Mouse (Mus musculus): ENCODE measurements around the gene Rab40b. TPM values are rescaled to one million over a fixed set of nuclear protein-coding genes. Genes with fewer than 3 reads are reported as not detected.
"Not testable (repeated sequence)": the region's sequence is repeated elsewhere in the genome, so short reads cannot be mapped to it uniquely, and the experiment has no call there.

Rab40b gene
- polyA plus RNA-seq, 1 experiment: 2.6 TPM

- H3K4me1 ChIP-seq (ENCODE audit: control insufficient read depth, insufficient read depth, low read length): 0 out of 2 replicates have a peak, but pooled peaks cover 3% of the 10 kb centered on the region
- TF ChIP-seq POLR2A (IDR thresholded peaks at IDR 0.05; ENCODE audit: low read depth, low read length) (no peak), CTCF (IDR thresholded peaks at IDR 0.05; ENCODE audit: borderline replicate concordance, insufficient read depth, low read length) (no peak)
- no peak overlapping the region for H3K4me3 ChIP-seq (ENCODE audit: insufficient read depth, low read length)
- no peak overlapping the region for H3K27ac ChIP-seq (ENCODE audit: insufficient read depth, low read length)
Observed at GRCm38 (mm10) chr11:121370337-121370994, 17.6 kb downstream of the Rab40b start.

- H3K4me3 ChIP-seq (ENCODE audit: insufficient read depth, low read length): no peak overlapping the region
- TF ChIP-seq POLR2A (IDR thresholded peaks at IDR 0.05; ENCODE audit: low read depth, low read length) (no peak), CTCF (IDR thresholded peaks at IDR 0.05; ENCODE audit: borderline replicate concordance, insufficient read depth, low read length) (no peak)
- 0 out of 2 replicates have a peak, but pooled peaks cover 3% of the 10 kb centered on the region for H3K4me1 ChIP-seq (ENCODE audit: control insufficient read depth, insufficient read depth, low read length)
- H3K27ac ChIP-seq (ENCODE audit: insufficient read depth, low read length): no peak overlapping the region
Observed at GRCm38 (mm10) chr11:121369622-121370021, 18.4 kb downstream of the Rab40b start.

- Histone ChIP-seq H3K27ac (ENCODE audit: insufficient read depth, low read length) (no peak overlapping the region), H3K4me1 (ENCODE audit: control insufficient read depth, insufficient read depth, low read length) (0 out of 2 replicates have a peak, but pooled peaks cover 3% of the 10 kb centered on the region), H3K4me3 (ENCODE audit: insufficient read depth, low read length) (no peak overlapping the region)
- TF ChIP-seq CTCF (IDR thresholded peaks at IDR 0.05; ENCODE audit: borderline replicate concordance, insufficient read depth, low read length) (no peak), POLR2A (IDR thresholded peaks at IDR 0.05; ENCODE audit: low read depth, low read length) (no peak)
Observed at GRCm38 (mm10) chr11:121368731-121369130, 19.3 kb downstream of the Rab40b start.

- peak overlapping the region; percentile 23; the same call in 1 of the 2 replicates for H3K27ac ChIP-seq (ENCODE audit: insufficient read depth, low read length)
- H3K4me3 ChIP-seq (ENCODE audit: insufficient read depth, low read length): no peak overlapping the region
- H3K4me1 ChIP-seq (ENCODE audit: control insufficient read depth, insufficient read depth, low read length): no peaks in the 10 kb centered on the region
- TF ChIP-seq CTCF (IDR thresholded peaks at IDR 0.05; ENCODE audit: borderline replicate concordance, insufficient read depth, low read length) (no peak), POLR2A (IDR thresholded peaks at IDR 0.05; ENCODE audit: low read depth, low read length) (no peak)
Observed at GRCm38 (mm10) chr11:121367170-121367707, 20.8 kb downstream of the Rab40b start.

GRCm38 (mm10) chr11:121362212-121362611, 25.8 kb downstream of the Rab40b start:
- Histone ChIP-seq H3K27ac (ENCODE audit: insufficient read depth, low read length) (no peak overlapping the region), H3K4me1 (ENCODE audit: control insufficient read depth, insufficient read depth, low read length) (no peaks in the 10 kb centered on the region), H3K4me3 (ENCODE audit: insufficient read depth, low read length) (no peak overlapping the region)
- TF ChIP-seq POLR2A (IDR thresholded peaks at IDR 0.05; ENCODE audit: low read depth, low read length) (no peak), CTCF (IDR thresholded peaks at IDR 0.05; ENCODE audit: borderline replicate concordance, insufficient read depth, low read length) (peak; percentile 18; the same call in 1 of the 2 replicates)

- Histone ChIP-seq H3K27ac (ENCODE audit: insufficient read depth, low read length) (peak within 1 kb of the TSS; percentile 51), H3K4me3 (ENCODE audit: insufficient read depth, low read length) (peak within 1 kb of the TSS; percentile 95), H3K4me1 (ENCODE audit: control insufficient read depth, insufficient read depth, low read length) (peaks cover 3% of the 10 kb centered on the region; the same call in 1 of the 2 replicates)
- TF ChIP-seq POLR2A (IDR thresholded peaks at IDR 0.05; ENCODE audit: low read depth, low read length) (peak; percentile 86), CTCF (IDR thresholded peaks at IDR 0.05; ENCODE audit: borderline replicate concordance, insufficient read depth, low read length) (no peak)
Observed at GRCm38 (mm10) chr11:121354091-121354707, 33.9 kb downstream of the Rab40b start, which contains the start of gene Wdr45b. Wdr45b (minus strand) TSS chr11:121354445.

GRCm38 (mm10) chr11:121353326-121354090, 34.5 kb downstream of the Rab40b start:
- peak overlapping the region; percentile 95 for H3K4me3 ChIP-seq (ENCODE audit: insufficient read depth, low read length)
- TF ChIP-seq POLR2A (IDR thresholded peaks at IDR 0.05; ENCODE audit: low read depth, low read length): no peak
- no peak for TF ChIP-seq CTCF (IDR thresholded peaks at IDR 0.05; ENCODE audit: borderline replicate concordance, insufficient read depth, low read length)
- H3K4me1 ChIP-seq (ENCODE audit: control insufficient read depth, insufficient read depth, low read length): peaks cover 3% of the 10 kb centered on the region; the same call in 1 of the 2 replicates
- H3K27ac ChIP-seq (ENCODE audit: insufficient read depth, low read length): no peak overlapping the region

- not testable (repeated sequence) for H3K27ac ChIP-seq (ENCODE audit: insufficient read depth, low read length); H3K4me3 ChIP-seq (ENCODE audit: insufficient read depth, low read length); H3K4me1 ChIP-seq (ENCODE audit: control insufficient read depth, insufficient read depth, low read length)
Observed at GRCm38 (mm10) chr11:121348727-121349126, 39.3 kb downstream of the Rab40b start.

GRCm38 (mm10) chr11:121348166-121348565, 39.9 kb downstream of the Rab40b start:
- no peak for TF ChIP-seq POLR2A (IDR thresholded peaks at IDR 0.05; ENCODE audit: low read depth, low read length)
- TF ChIP-seq CTCF (IDR thresholded peaks at IDR 0.05; ENCODE audit: borderline replicate concordance, insufficient read depth, low read length): no peak
- no peak overlapping the region for H3K4me3 ChIP-seq (ENCODE audit: insufficient read depth, low read length)
- no peak overlapping the region for H3K27ac ChIP-seq (ENCODE audit: insufficient read depth, low read length)

More at GRCm38 (mm10) chr11:121348166-121348565, 39.9 kb downstream of the Rab40b start:
- no peaks in the 10 kb centered on the region for H3K4me1 ChIP-seq (ENCODE audit: control insufficient read depth, insufficient read depth, low read length)

Data from embryonic fibroblast, embryonic 13.5 days (primary cell).